Mouse (Mus musculus): ENCODE results near the gene Mrm1.

DNA sequence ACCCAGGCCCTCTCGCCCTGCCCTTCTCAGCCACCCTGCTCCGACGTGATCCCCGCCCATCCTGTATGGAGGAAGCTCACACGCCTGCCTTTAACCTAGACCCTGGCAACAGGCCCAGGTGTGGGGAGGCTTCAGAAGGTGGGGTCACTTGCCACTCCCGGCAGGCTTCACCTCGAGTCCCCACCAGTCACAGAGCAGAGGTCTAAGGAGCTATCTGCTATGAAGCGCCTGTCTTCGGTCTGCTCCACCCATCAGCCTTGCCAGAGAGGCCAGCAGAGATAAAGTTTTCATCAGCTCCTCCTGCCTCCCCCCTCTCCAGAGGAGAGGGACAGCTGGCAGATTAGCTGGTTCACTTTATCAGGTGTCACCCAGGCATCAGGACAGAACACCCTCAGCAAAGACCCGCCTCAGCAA, 4.2 kb upstream of the Mrm1 start:
- TF ChIP-seq MYOG (IDR thresholded peaks at IDR 0.05; ENCODE audit: control insufficient read depth in 1 of 3, insufficient read depth in 1 of 3, insufficient read length in 2 of 3, low read depth in 2 of 3) (no peak), USF1 (IDR thresholded peaks at IDR 0.05; ENCODE audit: low read depth) (no peak), POLR2A (IDR thresholded peaks at IDR 0.05; ENCODE audit: insufficient read length, low read depth) (no peak), MAX (IDR thresholded peaks at IDR 0.05; ENCODE audit: low read depth) (no peak), POLR2AphosphoS2 (IDR thresholded peaks at IDR 0.05; ENCODE audit: insufficient read length, low read depth) (no peak), E2F4 (IDR thresholded peaks at IDR 0.05; ENCODE audit: insufficient read depth) (no peak), REST (IDR thresholded peaks at IDR 0.05; ENCODE audit: insufficient read depth, insufficient read length) (no peak), CEBPB (IDR thresholded peaks at IDR 0.05; ENCODE audit: insufficient read depth, poor library complexity, severe bottlenecking) (no peak), TCF12 (IDR thresholded peaks at IDR 0.05; ENCODE audit: insufficient read depth, poor library complexity, severe bottlenecking) (no peak), TCF3 (IDR thresholded peaks at IDR 0.05; ENCODE audit: insufficient read length, low read depth) (no peak), MYOD1 (IDR thresholded peaks at IDR 0.05; ENCODE audit: control insufficient read depth in 1 of 3, insufficient read length in 2 of 3, low read depth in 2 of 3) (no peak), SRF (IDR thresholded peaks at IDR 0.05; ENCODE audit: control insufficient read depth, insufficient read length, low read depth) (no peak)
